Mouse (Mus musculus) cerebellum, adult 2 months (tissue): ENCODE results near the gene Nle1.
A peak's percentile ranks its signal among the peaks of the same experiment; 100 is the strongest.

Experiments
- CTCF ChIP-seq: fragments of 200-500 bp; IDR thresholded peaks from 2 replicates; pipeline ENCODE4 v1.5.1; 2011; ENCODE audit warnings: low read depth, mild to moderate bottlenecking, control low read depth, low read length, moderate library complexity, borderline replicate concordance; ENCODE audit not compliant: insufficient read depth
- POLR2A ChIP-seq: fragments of 200-500 bp; IDR thresholded peaks from 2 replicates; pipeline ENCODE4 v1.6.1; 2011; ENCODE audit warnings: low read length, control low read depth, borderline replicate concordance; ENCODE audit not compliant: insufficient read depth

DNA sequence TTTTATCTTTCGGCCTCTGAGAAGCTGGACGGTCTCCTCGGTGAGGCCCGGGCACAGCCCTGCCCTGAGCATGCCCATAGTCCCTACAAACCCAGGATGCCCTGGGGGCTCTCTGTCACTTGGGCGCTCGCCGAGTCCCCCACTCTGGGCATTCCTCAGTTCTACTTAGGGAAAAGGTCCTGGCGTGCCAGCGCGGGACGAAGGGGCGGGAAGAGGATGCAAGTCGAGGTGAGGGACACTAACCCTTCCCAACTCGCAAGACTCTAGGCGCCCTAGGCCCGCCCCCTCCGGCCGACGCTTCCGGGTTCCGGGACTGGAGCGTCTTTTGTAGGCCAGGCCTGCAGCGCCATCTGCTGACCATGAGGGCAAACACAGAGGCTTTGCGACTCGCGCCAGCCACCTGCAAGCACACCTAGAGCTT lies 17.9 kb downstream of the Nle1 start, which contains the start of gene Rad51d:
- peak; percentile 94 for TF ChIP-seq CTCF
- TF ChIP-seq POLR2A, result peak; percentile 62; the same call in 1 of the 2 replicates
